Mouse (Mus musculus) ES-Bruce4 (cell line): ENCODE measurements around the gene Mettl14. TPM values are rescaled to one million over a fixed set of nuclear protein-coding genes. Genes with fewer than 3 reads are reported as not detected.
A peak's percentile ranks its signal among the peaks of the same experiment; 100 is the strongest.

Source experiments
- H3K27ac ChIP-seq: 2 replicates; pipeline ENCODE4 v1.5.1; 2012; ENCODE audit warnings: low read length, inconsistent platforms; ENCODE audit not compliant: insufficient read depth
- H3K27me3 ChIP-seq: 2 replicates; pipeline ENCODE4 v1.6.1; 2012; ENCODE audit warnings: mild to moderate bottlenecking, low read length, inconsistent platforms; ENCODE audit not compliant: control insufficient read depth, poor library complexity, insufficient read depth, severe bottlenecking
- H3K36me3 ChIP-seq: 2 replicates; pipeline ENCODE4 v1.6.1; 2012; ENCODE audit warnings: inconsistent platforms, mild to moderate bottlenecking, low read length, moderate library complexity; ENCODE audit not compliant: control insufficient read depth, poor library complexity, insufficient read depth, severe bottlenecking
- H3K4me1 ChIP-seq: one replicate; pipeline ENCODE4 v1.8.1; 2011; ENCODE audit warnings: low read length; ENCODE audit not compliant: control insufficient read depth, insufficient read depth
- H3K4me3 ChIP-seq: 2 replicates; pipeline ENCODE4 v1.5.1; 2011; ENCODE audit warnings: low read depth, mild to moderate bottlenecking, low read length
- H3K9ac ChIP-seq: 2 replicates; pipeline ENCODE4 v1.6.1; 2012; ENCODE audit warnings: low read depth, mild to moderate bottlenecking, inconsistent platforms; ENCODE audit not compliant: poor library complexity, severe bottlenecking
- H3K9me3 ChIP-seq: replicated peaks from 2 replicates; pipeline ENCODE4 v1.6.1; 2012; ENCODE audit warnings: mild to moderate bottlenecking, low read length, inconsistent platforms; ENCODE audit not compliant: control insufficient read depth, poor library complexity, insufficient read depth, severe bottlenecking
- CTCF ChIP-seq: IDR thresholded peaks from one replicate; pipeline ENCODE4 v1.8.1; 2011; ENCODE audit warnings: low read depth, low read length
- EP300 ChIP-seq: IDR thresholded peaks from 2 replicates; pipeline ENCODE4 v1.6.1; 2011; ENCODE audit warnings: low read depth, low read length; ENCODE audit not compliant: insufficient read depth
- POLR2A ChIP-seq: IDR thresholded peaks from one replicate; pipeline ENCODE4 v1.8.1; 2011; ENCODE audit warnings: low read length; ENCODE audit not compliant: insufficient read depth
- polyA plus RNA-seq: library from polyadenylated mRNA; stranded (reverse); fragments of >200 nt; gene quantifications from 2 replicates; pipeline ENCODE4 v1.2.4, GENCODE M21; 2011; ENCODE audit warnings: low read depth; ENCODE audit not compliant: missing spikeins, insufficient read depth, insufficient read length

Gene Mettl14
- polyA plus RNA-seq, 1 experiment: 48.6 TPM

DNA sequence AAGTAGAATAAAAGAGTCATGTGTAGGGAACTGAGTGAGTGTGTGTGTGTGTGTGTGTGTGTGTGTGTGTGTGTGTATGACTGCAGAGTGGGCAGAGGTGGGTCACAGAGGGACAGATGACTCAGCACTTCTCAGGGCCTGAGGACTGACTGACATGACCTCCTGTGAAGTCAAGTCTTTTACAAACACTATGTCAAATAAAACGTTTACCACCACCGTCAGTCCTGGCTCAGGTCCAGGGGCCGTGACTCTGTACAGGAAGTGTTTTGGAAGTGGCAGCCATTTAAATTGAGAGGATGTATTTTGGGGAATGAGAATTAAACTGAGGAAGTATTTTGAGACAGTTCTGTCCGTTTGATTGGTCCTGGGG is 52.9 kb downstream of the Mettl14 start:
- H3K36me3 ChIP-seq: peaks cover 3% of the 10 kb centered on the region; the same call in 1 of the 2 replicates
- H3K9me3 ChIP-seq: no peaks in the 10 kb centered on the region
- H3K27me3 ChIP-seq: no peaks in the 10 kb centered on the region
- no peak for TF ChIP-seq CTCF
- 0 out of 2 replicates have a peak, but pooled peaks have one; percentile 7 for TF ChIP-seq EP300
- no peak overlapping the region for H3K4me3 ChIP-seq
- H3K4me1 ChIP-seq: peaks cover 5% of the 10 kb centered on the region
- H3K27ac ChIP-seq: peak overlapping the region; percentile 17; the same call in 1 of the 2 replicates
- no peak overlapping the region for H3K9ac ChIP-seq

DNA sequence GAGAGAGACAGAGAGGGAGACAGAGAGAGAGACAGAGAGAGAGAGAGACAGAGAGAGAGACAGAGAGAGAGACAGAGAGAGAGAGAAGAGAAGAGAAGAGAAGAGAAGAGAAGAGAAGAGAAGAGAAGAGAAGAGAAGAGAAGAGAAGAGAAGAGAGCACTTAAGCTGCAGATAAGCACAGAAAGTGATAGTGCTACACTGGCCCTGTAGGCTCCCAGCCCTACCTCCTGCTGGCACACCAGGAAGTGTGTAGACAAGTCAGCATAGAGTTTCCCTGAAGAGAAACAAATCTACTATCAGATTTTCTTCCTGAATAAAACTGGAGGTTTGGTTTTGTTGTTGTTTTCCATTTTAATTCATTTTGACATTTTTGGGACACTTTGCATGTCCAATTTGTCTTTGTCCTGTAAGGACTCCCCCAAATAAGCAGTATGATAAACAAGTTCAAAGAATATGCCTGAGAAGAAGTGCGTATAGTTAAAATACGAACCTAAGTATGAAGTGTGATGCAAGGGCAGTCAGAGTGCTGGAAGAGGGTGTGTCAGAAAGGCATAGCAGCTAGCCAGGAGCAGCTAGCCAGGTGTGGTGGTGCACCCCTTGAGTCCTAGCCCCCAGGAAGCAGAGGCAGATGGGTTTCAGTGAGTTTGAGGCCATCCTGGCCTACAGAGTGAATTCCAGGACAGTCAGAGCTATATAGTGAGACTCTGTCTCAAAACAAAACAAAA is 53.4 kb downstream of the Mettl14 start:
- TF ChIP-seq CTCF: no peak
- TF ChIP-seq EP300: no peak
- TF ChIP-seq POLR2A: no peak
- H3K9me3 ChIP-seq: no peaks in the 10 kb centered on the region
- H3K27me3 ChIP-seq: no peaks in the 10 kb centered on the region
- peak overlapping the region; percentile 17; the same call in 1 of the 2 replicates for H3K27ac ChIP-seq
- H3K4me3 ChIP-seq: no peak overlapping the region
- H3K9ac ChIP-seq: no peak overlapping the region
- peaks cover 3% of the 10 kb centered on the region; the same call in 1 of the 2 replicates for H3K36me3 ChIP-seq
- H3K4me1 ChIP-seq: peaks cover 5% of the 10 kb centered on the region

DNA sequence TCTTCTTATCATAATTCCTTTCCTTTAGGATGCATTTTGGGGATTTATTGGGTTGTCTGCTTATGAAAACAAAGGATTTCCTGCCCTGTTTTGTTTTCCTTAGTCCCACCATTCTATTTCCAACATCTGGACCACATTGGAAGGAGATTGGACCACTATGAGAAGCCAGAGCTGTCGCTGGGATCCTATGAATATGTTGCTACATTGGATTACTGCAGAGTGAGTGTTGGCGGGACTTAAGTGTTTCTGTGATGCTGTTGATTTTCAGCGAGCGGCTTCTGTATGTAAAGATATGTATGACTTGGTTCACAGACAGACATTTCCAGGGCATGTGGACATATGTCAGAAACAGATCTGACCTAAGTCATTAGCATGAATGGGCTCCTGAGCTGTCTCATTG is 55.7 kb downstream of the Mettl14 start:
- TF ChIP-seq CTCF (no peak), POLR2A (no peak), EP300 (no peak)
- Histone ChIP-seq H3K27ac (no peak overlapping the region), H3K27me3 (no peaks in the 10 kb centered on the region)

DNA sequence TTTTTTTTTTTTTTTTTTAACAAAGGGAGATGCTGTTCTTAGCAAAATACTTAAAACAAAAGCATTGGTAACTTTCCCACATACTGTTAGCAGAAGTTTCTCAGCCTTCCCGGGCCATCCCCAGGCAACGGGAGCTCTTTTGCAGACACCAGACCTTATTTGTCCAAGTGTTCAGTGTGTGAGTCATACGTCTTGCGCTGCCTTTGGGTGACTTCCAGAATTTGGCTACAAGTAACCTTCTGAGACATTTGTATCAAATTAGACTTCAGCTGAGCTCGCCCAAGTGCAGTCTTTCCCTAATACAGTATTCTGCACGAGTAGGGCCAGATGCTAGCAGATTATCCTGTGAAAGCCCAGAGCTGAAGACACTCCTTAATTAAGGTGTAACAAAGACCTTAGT is 56.7 kb downstream of the Mettl14 start:
- peaks cover 5% of the 10 kb centered on the region for H3K4me1 ChIP-seq
- H3K9me3 ChIP-seq: no peaks in the 10 kb centered on the region
- peaks cover 3% of the 10 kb centered on the region; the same call in 1 of the 2 replicates for H3K36me3 ChIP-seq
- no peak overlapping the region for H3K9ac ChIP-seq
- no peak overlapping the region for H3K4me3 ChIP-seq
- no peak overlapping the region for H3K27ac ChIP-seq
- TF ChIP-seq EP300 (no peak), POLR2A (no peak), CTCF (no peak)
- no peaks in the 10 kb centered on the region for H3K27me3 ChIP-seq

More for the DNA sequence above, 55.7 kb downstream of the Mettl14 start:
- H3K4me1 ChIP-seq: peaks cover 5% of the 10 kb centered on the region
- H3K9ac ChIP-seq: no peak overlapping the region
- peaks cover 3% of the 10 kb centered on the region; the same call in 1 of the 2 replicates for H3K36me3 ChIP-seq
- no peaks in the 10 kb centered on the region for H3K9me3 ChIP-seq
- H3K4me3 ChIP-seq: no peak overlapping the region

DNA sequence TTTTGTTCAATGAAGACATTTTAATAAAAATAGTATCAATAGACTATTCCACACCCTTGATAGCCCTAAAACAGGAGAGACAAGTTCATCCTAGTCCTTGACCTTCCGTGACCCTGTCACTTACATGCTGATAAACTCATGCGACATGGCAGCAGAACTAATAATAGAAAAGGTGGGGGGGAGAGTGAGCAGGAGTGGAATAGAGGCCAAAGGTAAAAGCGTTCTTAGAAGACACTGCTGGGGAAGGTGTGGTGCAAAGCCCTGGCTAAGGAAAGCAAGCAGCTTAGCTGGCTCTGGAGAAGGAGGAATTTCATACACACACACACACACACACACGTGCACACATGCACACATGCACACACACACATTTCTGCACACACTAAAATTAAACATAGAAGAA is 61.6 kb downstream of the Mettl14 start:
- no peaks in the 10 kb centered on the region for H3K9me3 ChIP-seq
- no peaks in the 10 kb centered on the region for H3K36me3 ChIP-seq
- TF ChIP-seq CTCF (no peak), POLR2A (no peak), EP300 (no peak)
- H3K27ac ChIP-seq: no peak overlapping the region
- H3K9ac ChIP-seq: no peak overlapping the region
- no peaks in the 10 kb centered on the region for H3K4me1 ChIP-seq
- H3K27me3 ChIP-seq: no peaks in the 10 kb centered on the region
- H3K4me3 ChIP-seq: no peak overlapping the region

DNA sequence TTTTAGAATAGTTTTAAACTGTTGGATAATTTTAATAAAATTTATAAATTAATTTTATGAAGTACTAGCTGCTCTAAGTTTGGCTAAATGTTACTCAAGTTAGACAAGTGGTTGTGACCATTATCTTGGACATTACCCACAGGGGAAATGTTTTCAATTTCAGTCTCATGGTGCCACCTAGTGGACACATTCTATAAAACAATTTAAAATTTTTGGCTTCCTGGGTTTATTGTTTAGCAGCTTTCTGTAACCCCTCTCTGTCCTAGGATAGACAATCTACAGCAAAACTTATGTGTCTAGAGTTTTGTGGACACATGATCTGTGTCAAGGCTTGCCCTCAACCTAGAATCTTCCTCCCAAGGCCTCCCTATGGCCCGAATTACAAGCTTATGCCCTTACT is 63.8 kb downstream of the Mettl14 start:
- Histone ChIP-seq H3K4me1 (no peaks in the 10 kb centered on the region), H3K4me3 (no peak overlapping the region), H3K9ac (no peak overlapping the region), H3K9me3 (no peaks in the 10 kb centered on the region), H3K27me3 (no peaks in the 10 kb centered on the region), H3K27ac (no peak overlapping the region), H3K36me3 (no peaks in the 10 kb centered on the region)
- TF ChIP-seq EP300 (no peak), POLR2A (no peak), CTCF (no peak)
